Mouse (Mus musculus) myocyte (in vitro differentiated cells): ENCODE results near the gene Gad1. TPM values are rescaled to one million over a fixed set of nuclear protein-coding genes. Genes with fewer than 3 reads are reported as not detected.

Experiments
- H3K27me3 ChIP-seq: one replicate; pipeline ENCODE4 v1.6.1; 2011; ENCODE audit not compliant: control insufficient read depth, insufficient read depth, insufficient read length
- H3K36me3 ChIP-seq: one replicate; pipeline ENCODE4 v1.6.1; 2011; ENCODE audit not compliant: control insufficient read depth, insufficient read depth
- H3K4me2 ChIP-seq: one replicate; pipeline ENCODE4 v1.6.1; 2011; ENCODE audit warnings: low read depth, control low read depth
- H3K4me3 ChIP-seq: one replicate; pipeline ENCODE4 v1.5.1; 2011; ENCODE audit warnings: mild to moderate bottlenecking, control low read depth, moderate library complexity
- H3K79me2 ChIP-seq: one replicate; pipeline ENCODE4 v1.6.1; 2011; ENCODE audit not compliant: control insufficient read depth, insufficient read depth
- H3ac ChIP-seq: one replicate; pipeline ENCODE4 v1.6.1; 2011; ENCODE audit not compliant: control insufficient read depth, insufficient read length
- CEBPB ChIP-seq: IDR thresholded peaks from 2 replicates; pipeline ENCODE4 v1.6.1; 2011; ENCODE audit warnings: mild to moderate bottlenecking, moderate library complexity; ENCODE audit not compliant: poor library complexity, insufficient read depth, severe bottlenecking
- E2F4 ChIP-seq: IDR thresholded peaks from one replicate; pipeline ENCODE4 v1.6.1; 2011; ENCODE audit warnings: mild to moderate bottlenecking, control low read depth, moderate library complexity; ENCODE audit not compliant: insufficient read depth
- MAX ChIP-seq: IDR thresholded peaks from one replicate; pipeline ENCODE4 v1.6.1; 2011; ENCODE audit warnings: low read depth, mild to moderate bottlenecking, control low read depth
- MYOD1 ChIP-seq, 3 experiments: IDR thresholded peaks; one replicate each; pipeline ENCODE4 v1.6.1; 2011; ENCODE audit warnings: control low read depth in 2 of 3, low read depth in 2 of 3, mild to moderate bottlenecking in 2 of 3, moderate library complexity in 1 of 3; ENCODE audit not compliant: insufficient read length in 2 of 3, control insufficient read depth in 1 of 3
- MYOG ChIP-seq, 3 experiments: IDR thresholded peaks; one replicate each; pipeline ENCODE4 v1.6.1; 2011; ENCODE audit warnings: control low read depth in 2 of 3, low read depth in 2 of 3, mild to moderate bottlenecking in 2 of 3; ENCODE audit not compliant: insufficient read length in 2 of 3, control insufficient read depth in 1 of 3, insufficient read depth in 1 of 3
- POLR2A ChIP-seq: IDR thresholded peaks from one replicate; pipeline ENCODE4 v1.6.1; 2011; ENCODE audit warnings: low read depth, mild to moderate bottlenecking, control low read depth, moderate library complexity; ENCODE audit not compliant: insufficient read length
- POLR2AphosphoS2 ChIP-seq: IDR thresholded peaks from one replicate; pipeline ENCODE4 v1.6.1; 2011; ENCODE audit warnings: low read depth, control low read depth; ENCODE audit not compliant: insufficient read length
- REST ChIP-seq: IDR thresholded peaks from one replicate; pipeline ENCODE4 v1.6.1; 2011; ENCODE audit warnings: mild to moderate bottlenecking, control low read depth, moderate library complexity; ENCODE audit not compliant: insufficient read depth, insufficient read length
- SRF ChIP-seq: IDR thresholded peaks from one replicate; pipeline ENCODE4 v1.6.1; 2011; ENCODE audit warnings: low read depth; ENCODE audit not compliant: control insufficient read depth, insufficient read length
- TCF12 ChIP-seq: IDR thresholded peaks from one replicate; pipeline ENCODE4 v1.6.1; 2011; ENCODE audit warnings: mild to moderate bottlenecking, control low read depth; ENCODE audit not compliant: poor library complexity, insufficient read depth, severe bottlenecking
- TCF3 ChIP-seq: IDR thresholded peaks from one replicate; pipeline ENCODE4 v1.6.1; 2011; ENCODE audit warnings: low read depth, control low read depth; ENCODE audit not compliant: insufficient read length
- USF1 ChIP-seq: IDR thresholded peaks from one replicate; pipeline ENCODE4 v1.6.1; 2011; ENCODE audit warnings: low read depth, mild to moderate bottlenecking, control low read depth, moderate library complexity
- polyA plus RNA-seq: library from polyadenylated mRNA; unstranded; fragments of >200 nt; fragmentation: generic; extraction: Trizol; gene quantifications from one replicate; pipeline ENCODE4 v1.2.1, GENCODE M21; 2012; ENCODE audit warnings: missing spikeins

Gene Gad1
- polyA plus RNA-seq, 1 experiment = not detected

- H3K36me3 ChIP-seq = no peaks in the 10 kb centered on the region
- peaks cover 51% of the 10 kb centered on the region for H3K27me3 ChIP-seq
- no peak overlapping the region for H3ac ChIP-seq
- H3K79me2 ChIP-seq = no peaks in the 10 kb centered on the region
- no peak overlapping the region for H3K4me2 ChIP-seq
- TF ChIP-seq USF1 (no peak), MAX (no peak), TCF12 (no peak), SRF (no peak), TCF3 (no peak), MYOG (IDR thresholded peaks at IDR 0.05; ENCODE audit: control insufficient read depth in 1 of 3, insufficient read depth in 1 of 3, insufficient read length in 2 of 3, low read depth in 2 of 3) (no peak)
- H3K4me3 ChIP-seq = no peak overlapping the region
Measured at GRCm38 (mm10) chr2:70561077-70561795, 8.4 kb downstream of the Gad1 start.

DNA sequence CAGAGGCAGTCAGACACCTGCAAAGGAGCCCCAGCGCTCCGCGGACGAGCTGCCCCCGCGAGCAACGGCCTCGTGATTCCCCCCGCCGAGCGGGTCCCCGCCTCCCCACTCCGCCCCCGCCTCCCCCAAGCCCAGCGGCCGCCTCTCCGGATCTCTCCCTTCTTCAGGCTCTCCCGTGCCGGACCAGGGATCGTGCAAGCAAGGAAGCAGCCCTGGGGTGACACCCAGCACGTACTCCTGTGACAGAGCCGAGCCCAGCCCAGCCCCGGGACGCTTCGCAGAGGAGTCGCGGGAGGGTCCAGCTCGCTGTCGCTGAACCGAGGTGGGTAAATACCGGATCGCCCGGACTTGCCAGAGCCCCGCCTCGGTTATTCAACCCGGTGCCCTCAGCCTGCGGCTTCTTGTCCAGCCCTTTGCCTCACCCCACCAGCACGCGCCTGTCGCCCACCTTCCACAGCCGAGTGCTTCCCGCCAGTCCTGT, 9.2 kb downstream of the Gad1 start:
- TF ChIP-seq USF1 = no peak
- no peak overlapping the region for H3K4me3 ChIP-seq
- no peaks in the 10 kb centered on the region for H3K79me2 ChIP-seq
- H3K4me2 ChIP-seq = no peak overlapping the region
- no peaks in the 10 kb centered on the region for H3K36me3 ChIP-seq
- H3K27me3 ChIP-seq = peaks cover 54% of the 10 kb centered on the region
- no peak overlapping the region for H3ac ChIP-seq

DNA sequence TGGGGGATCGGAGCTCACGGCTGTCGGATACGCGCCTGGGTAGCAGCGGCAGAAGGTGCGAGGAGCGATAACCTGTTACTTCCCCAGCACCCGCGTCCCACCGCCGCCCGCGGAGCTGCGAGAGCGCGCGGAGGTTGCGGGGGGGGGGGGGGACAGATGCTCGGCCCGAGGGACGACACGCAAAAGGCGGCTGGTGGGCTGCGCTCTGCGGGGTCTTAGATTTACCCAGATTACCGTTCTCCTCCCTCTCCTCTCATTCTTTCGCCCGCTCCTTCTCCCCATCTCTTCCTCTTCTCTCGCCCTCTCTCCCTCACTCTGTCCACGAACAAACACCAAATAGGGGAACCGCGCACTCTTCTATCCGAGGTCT, 9.7 kb downstream of the Gad1 start:
- no peaks in the 10 kb centered on the region for H3K36me3 ChIP-seq
- TF ChIP-seq MAX (no peak), SRF (no peak)
- no peaks in the 10 kb centered on the region for H3K79me2 ChIP-seq
- H3K27me3 ChIP-seq = peaks cover 58% of the 10 kb centered on the region
- H3K4me2 ChIP-seq = no peak overlapping the region
- no peak overlapping the region for H3K4me3 ChIP-seq
- no peak overlapping the region for H3ac ChIP-seq

DNA sequence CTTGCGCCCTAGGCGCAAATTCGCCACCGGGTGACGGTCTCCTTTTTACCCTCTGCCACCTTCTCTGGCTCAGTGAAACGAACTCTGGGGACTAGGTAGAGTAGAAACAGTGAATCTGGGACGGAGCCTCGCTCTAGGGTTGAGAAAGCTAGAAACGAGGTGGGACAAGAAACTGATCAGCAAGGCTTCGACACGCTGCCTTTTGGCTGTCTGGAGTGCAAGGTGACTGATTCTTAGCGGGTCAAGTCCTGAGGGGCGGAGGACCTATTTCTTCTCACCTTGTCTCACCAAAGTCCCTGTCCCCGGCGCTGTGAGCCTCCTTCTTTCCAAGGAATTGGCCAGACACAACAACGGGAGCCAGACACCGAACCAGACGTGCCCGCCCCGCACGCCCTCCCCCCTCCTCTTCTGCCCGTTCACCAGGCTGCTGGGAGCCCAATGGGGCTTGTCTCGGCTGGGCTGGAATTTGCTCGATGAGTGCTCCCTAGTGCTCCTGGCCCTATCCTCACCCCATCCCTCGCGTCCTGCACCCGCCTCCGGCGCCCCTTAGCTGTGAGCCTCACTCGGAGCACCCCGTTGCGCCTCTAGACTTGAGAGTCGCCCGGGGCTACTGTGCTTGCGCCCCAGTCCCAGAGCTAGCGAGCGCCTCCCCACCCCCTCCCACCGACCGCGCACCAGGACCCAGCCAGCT, 10.3 kb downstream of the Gad1 start:
- Histone ChIP-seq H3K4me3 (no peak overlapping the region), H3K27me3 (peaks cover 58% of the 10 kb centered on the region), H3ac (no peak overlapping the region), H3K36me3 (no peaks in the 10 kb centered on the region), H3K4me2 (no peak overlapping the region), H3K79me2 (no peaks in the 10 kb centered on the region)
- TF ChIP-seq MAX (no peak), TCF3 (no peak), USF1 (no peak), TCF12 (no peak), E2F4 (no peak), POLR2A (no peak), SRF (no peak), MYOD1 (IDR thresholded peaks at IDR 0.05; ENCODE audit: control insufficient read depth in 1 of 3, insufficient read length in 2 of 3, low read depth in 2 of 3) (no peak), MYOG (IDR thresholded peaks at IDR 0.05; ENCODE audit: control insufficient read depth in 1 of 3, insufficient read depth in 1 of 3, insufficient read length in 2 of 3, low read depth in 2 of 3) (no peak), POLR2AphosphoS2 (no peak), CEBPB (no peak), REST (no peak)

GRCm38 (mm10) chr2:70563721-70564645, 11.1 kb downstream of the Gad1 start:
- Histone ChIP-seq H3ac (no peak overlapping the region), H3K36me3 (no peaks in the 10 kb centered on the region), H3K79me2 (no peaks in the 10 kb centered on the region), H3K4me3 (no peak overlapping the region), H3K27me3 (peaks cover 58% of the 10 kb centered on the region), H3K4me2 (no peak overlapping the region)
- TF ChIP-seq REST = no peak
- no peak for TF ChIP-seq E2F4
- TF ChIP-seq SRF = no peak
- no peak for TF ChIP-seq CEBPB
